Mouse (Mus musculus) embryonic fibroblast, embryonic 13.5 days (primary cell): ENCODE data around the gene Rsad1. TPM values are rescaled to one million over a fixed set of nuclear protein-coding genes. Genes with fewer than 3 reads are reported as not detected.
A peak's percentile ranks its signal among the peaks of the same experiment; 100 is the strongest.

ENCODE experiments used
- H3K27ac ChIP-seq: 2 replicates; pipeline ENCODE4 v1.5.1; 2012; ENCODE audit warnings: low read length, control low read depth, inconsistent platforms; ENCODE audit not compliant: insufficient read depth
- H3K4me1 ChIP-seq: 2 replicates; pipeline ENCODE4 v1.6.1; 2011; ENCODE audit warnings: low read length; ENCODE audit not compliant: control insufficient read depth, insufficient read depth
- H3K4me3 ChIP-seq: 2 replicates; pipeline ENCODE4 v1.5.1; 2011; ENCODE audit warnings: mild to moderate bottlenecking, control low read depth, low read length; ENCODE audit not compliant: insufficient read depth
- CTCF ChIP-seq: IDR thresholded peaks from 2 replicates; pipeline ENCODE4 v1.5.1; 2011; ENCODE audit warnings: mild to moderate bottlenecking, control low read depth, low read length, moderate library complexity, borderline replicate concordance; ENCODE audit not compliant: insufficient read depth
- POLR2A ChIP-seq: IDR thresholded peaks from 2 replicates; pipeline ENCODE4 v1.6.1; 2011; ENCODE audit warnings: low read depth, mild to moderate bottlenecking, control low read depth, low read length, moderate library complexity
- polyA plus RNA-seq: library from polyadenylated mRNA; stranded (reverse); fragments of >200 nt; gene quantifications from 2 replicates; pipeline ENCODE4 v1.2.4, GENCODE M21; 2011; ENCODE audit warnings: low read depth; ENCODE audit not compliant: missing spikeins, insufficient read length

Gene Rsad1
- 4.1 and 5.5 TPM in 2 replicates for polyA plus RNA-seq

DNA sequence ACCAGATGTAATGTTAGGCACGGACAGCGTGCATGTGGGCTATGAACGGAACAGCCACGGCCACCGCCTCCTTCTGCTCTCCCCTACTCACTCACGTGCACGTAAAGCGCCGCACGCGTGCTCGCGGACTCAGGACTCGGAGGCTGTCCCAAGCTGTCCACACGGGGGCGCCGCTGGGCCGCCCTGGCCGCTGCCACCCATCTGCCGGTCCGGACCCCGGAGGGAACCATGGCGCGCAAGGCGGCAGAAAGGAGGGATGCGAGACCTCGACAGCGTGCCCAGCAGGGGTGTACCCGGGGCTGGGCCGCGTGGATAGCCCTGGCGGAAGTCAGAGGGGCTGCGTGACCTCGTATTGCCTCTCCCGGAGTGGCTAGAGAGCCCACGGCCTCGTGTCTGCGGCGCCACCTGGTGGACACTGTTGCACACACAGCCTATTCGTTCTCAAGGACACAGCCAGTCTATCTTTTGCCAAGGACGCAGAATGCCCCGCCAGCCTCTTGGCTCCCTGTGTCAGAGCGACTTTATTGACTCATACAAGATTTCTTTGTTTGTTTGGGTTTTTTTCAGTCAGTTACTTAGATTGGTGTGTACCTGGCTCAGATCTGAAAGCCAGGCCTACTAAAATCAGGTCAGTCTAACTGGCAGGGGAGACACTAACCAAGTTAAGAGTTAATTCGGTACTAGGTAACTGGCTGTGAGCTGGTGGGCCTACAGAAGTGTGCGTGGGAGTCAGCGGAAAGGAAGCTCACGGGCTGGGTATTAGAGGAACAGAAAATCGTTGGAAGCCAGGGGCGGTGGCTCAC is at the start of gene Rsad1:
Gene Rsad1 (minus strand): TSS at position 368 of the 803 bp plus-strand sequence.
- Histone ChIP-seq H3K4me3 (peak within 1 kb of the TSS; percentile 45), H3K27ac (peak within 1 kb of the TSS; percentile 78), H3K4me1 (peaks cover 4% of the 10 kb centered on the region; the same call in 1 of the 2 replicates)
- peak; percentile 66; the same call in 1 of the 2 replicates for TF ChIP-seq POLR2A
- TF ChIP-seq CTCF: peak; percentile 82

DNA sequence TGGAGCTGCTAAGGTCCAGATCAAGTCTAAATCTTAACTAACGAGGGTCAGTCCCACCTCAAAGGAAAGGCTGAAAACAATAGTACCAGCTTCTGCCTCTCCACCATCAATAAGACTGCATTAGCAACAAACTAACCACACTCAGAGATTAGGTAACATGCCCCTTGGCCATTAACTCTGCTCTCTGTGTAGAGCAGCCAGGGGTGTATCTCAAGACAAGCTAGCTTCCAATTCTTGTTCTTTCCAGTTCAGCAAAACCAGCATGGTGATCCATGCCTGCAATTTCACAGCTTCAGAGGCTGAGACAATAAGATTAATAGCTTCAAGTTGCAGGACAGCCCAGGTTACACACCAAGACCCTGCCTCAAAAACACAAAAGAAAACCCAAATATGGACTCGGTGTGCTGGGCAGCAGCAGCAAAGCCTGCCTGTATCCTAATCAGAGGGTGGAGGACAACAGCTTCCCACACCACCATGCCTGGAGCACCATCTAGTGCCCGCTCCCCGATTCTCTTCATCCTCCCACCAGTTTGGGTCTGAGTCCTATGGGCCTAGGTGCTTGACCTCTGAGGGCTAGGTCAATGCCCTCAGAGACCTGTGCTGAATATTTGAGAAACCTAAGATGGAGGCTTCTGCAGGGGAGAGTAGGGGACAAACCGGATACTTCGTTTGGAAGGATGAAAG is 49.5 kb upstream of the Rsad1 start:
- H3K27ac ChIP-seq: no peak overlapping the region
- no peak overlapping the region for H3K4me3 ChIP-seq
- peaks cover 3% of the 10 kb centered on the region; the same call in 1 of the 2 replicates for H3K4me1 ChIP-seq
- no peak for TF ChIP-seq POLR2A
- TF ChIP-seq CTCF: peak; percentile 12; the same call in 1 of the 2 replicates

DNA sequence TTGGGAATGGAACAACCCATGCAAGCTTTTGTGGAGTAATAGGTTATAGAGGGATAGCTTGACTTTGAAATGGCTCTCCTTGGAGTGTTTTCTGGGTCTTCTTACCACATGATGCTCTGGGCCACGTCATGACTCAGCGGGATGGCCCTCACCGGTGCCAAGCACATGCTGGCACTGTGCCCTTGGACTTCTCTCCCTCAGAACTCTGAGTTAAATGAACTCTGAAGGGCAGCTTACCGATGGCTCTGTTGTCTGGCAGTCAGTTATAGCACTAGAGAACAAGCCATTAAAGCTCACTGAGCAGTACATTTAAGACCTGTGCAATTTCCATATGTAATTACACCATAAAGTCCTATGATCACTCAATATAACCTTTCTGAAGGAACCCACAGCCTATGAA is 48.3 kb upstream of the Rsad1 start:
- Histone ChIP-seq H3K4me1 (peaks cover 3% of the 10 kb centered on the region; the same call in 1 of the 2 replicates), H3K27ac (no peak overlapping the region), H3K4me3 (no peak overlapping the region)
- TF ChIP-seq POLR2A (no peak), CTCF (no peak)

DNA sequence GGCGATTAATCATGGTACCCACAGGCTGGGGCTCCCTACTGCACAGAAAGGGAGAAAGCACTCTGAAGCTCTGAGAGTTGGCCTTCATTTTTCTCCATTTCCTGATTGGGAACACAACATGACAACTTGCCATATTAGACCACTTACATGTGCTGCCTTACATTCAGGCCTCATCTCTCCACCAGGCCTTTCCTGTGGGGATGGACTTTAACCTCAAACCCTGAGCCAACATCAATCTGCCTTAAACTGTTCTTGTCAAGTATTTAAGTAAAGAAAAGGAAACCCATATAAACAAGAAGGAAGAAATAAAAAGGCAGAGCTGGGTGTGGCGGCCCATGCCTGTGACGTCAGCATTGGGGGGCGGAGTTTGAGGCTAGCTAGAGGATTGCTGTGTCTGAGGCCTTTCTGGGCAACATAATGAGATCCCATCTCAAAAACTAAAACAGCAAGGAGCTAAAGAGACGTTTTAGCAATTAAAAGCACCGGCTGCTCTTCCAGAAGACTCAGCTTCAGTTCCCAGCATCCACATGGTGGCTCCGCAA is 47.3 kb upstream of the Rsad1 start:
- Histone ChIP-seq H3K27ac (no peak overlapping the region), H3K4me3 (no peak overlapping the region), H3K4me1 (no peaks in the 10 kb centered on the region)
- no peak for TF ChIP-seq CTCF
- TF ChIP-seq POLR2A: no peak

- Histone ChIP-seq H3K27ac (no peak overlapping the region), H3K4me1 (no peaks in the 10 kb centered on the region), H3K4me3 (no peak overlapping the region)
- TF ChIP-seq POLR2A (no peak), CTCF (no peak)
Measured at GRCm38 (mm10) chr11:94587511-94587910, 38.5 kb upstream of the Rsad1 start.

GRCm38 (mm10) chr11:94585091-94585490 is 36.0 kb upstream of the Rsad1 start:
- no peak overlapping the region for H3K27ac ChIP-seq
- H3K4me1 ChIP-seq: no peaks in the 10 kb centered on the region
- no peak for TF ChIP-seq CTCF
- no peak for TF ChIP-seq POLR2A
- H3K4me3 ChIP-seq: no peak overlapping the region

DNA sequence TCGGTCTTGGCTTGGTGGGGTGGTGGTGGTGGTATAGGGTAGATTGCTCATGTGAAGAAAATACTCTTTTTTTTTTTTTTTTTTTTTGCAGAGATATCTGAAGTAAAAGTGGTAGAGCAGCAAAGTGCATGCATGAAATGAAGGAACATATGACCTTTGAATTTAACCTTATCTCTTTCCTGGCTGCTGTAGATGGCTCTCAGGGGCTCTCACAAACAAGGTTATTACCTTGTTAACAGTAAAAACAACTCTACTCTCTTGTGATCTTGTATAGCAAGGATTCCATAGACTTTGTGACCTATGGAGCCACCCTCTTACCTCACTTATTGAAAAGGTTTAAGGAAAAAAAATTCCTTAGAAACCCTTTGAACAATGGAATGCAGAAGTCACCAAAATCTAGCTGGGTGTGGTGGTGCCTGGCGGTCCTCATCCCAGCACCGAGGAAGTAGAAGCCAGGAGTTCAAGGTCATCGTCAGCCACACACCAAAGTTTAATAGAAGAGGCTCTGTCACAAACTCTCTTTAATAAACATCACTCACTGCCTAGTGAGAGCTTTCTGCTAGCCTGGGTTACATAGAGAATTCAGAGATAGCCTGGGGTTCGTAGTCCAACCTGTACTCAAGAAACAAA is 31.2 kb upstream of the Rsad1 start:
- TF ChIP-seq CTCF: no peak
- TF ChIP-seq POLR2A: no peak

DNA sequence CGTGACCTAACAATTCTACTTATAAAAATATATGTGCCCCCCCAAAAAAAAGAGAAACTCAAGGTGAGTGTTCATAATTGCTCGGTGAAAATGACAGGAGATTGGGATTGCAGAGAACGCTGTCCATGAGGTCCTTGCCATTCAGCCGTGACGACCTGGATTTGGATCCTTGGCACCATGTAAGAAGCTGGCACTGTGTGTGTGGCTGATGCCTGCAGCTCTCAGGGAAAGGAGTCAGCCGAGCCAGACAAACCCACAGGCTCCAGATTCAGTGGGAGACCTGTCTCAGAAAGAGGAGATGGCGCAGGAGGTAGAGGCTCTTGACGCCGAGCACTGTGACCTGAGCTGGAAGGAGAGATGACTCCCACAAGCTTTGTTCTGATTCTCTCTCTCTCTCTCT is 27.3 kb upstream of the Rsad1 start:
- TF ChIP-seq POLR2A (no peak), CTCF (no peak)
- Histone ChIP-seq H3K27ac (no peak overlapping the region), H3K4me1 (no peaks in the 10 kb centered on the region), H3K4me3 (no peak overlapping the region)

More for the DNA sequence above, 31.2 kb upstream of the Rsad1 start:
- Histone ChIP-seq H3K4me3 (no peak overlapping the region), H3K27ac (no peak overlapping the region), H3K4me1 (no peaks in the 10 kb centered on the region)

DNA sequence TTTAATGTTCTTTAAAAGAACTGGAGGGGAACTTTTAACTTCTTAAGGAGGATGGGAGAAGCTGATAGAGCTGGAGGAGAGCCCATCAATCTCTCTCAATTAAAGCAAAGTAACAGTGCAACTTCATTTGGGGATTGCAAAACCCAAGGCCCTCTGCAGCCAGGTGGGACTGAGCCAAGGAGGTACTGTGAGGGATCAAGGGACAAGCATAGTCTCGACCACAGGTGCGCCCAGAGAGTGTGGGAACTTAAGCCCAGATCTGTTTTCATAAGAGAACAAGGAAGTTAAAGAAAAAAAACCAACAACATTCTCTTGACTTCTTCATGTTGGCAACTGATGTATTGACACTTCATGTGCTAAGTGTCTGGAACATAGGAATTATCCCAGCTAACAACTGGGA is 26.0 kb upstream of the Rsad1 start:
- no peak for TF ChIP-seq POLR2A
- TF ChIP-seq CTCF: no peak
- Histone ChIP-seq H3K4me1 (no peaks in the 10 kb centered on the region), H3K4me3 (no peak overlapping the region), H3K27ac (no peak overlapping the region)

DNA sequence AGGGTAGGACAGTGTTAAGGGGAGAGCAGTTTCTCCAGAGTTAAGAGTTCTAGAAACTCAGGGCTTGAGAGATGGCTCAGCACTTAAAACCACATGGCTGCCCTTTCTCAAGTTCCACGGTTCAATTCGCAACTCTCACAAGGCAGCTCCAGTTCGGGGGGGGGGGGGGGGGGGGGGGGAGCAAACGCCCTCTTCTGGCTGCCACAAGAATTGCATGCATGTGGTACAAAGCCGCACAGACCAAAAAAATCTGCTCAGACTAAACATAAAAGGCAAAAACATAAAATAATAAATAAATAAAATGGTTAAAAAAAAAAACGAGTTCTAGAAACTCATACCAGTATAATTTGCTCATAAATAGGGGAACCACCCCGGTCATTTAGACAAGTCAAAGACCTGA is 25.5 kb upstream of the Rsad1 start:
- Histone ChIP-seq H3K27ac (no peak overlapping the region), H3K4me1 (no peaks in the 10 kb centered on the region), H3K4me3 (no peak overlapping the region)
- TF ChIP-seq CTCF (no peak), POLR2A (no peak)
